Mouse (Mus musculus) stomach, postnatal 0 days (tissue): Measurements from ENCODE around the gene Vegfc. TPM values are rescaled to one million over a fixed set of nuclear protein-coding genes. Genes with fewer than 3 reads are reported as not detected.

Experiments
- ATAC-seq: fragments of 200-750 bp; cut with Nextera tagmentation; 2 replicates; pipeline ENCODE4 v1.8.0; 2017; ENCODE audit not compliant: low FRiP score, low TSS enrichment
- DNase-seq: peaks from one replicate; pipeline ENCODE4 v3.0.0-alpha.2; 2016; ENCODE audit warnings: low spot score
- H3K27ac ChIP-seq: fragments of 300-500 bp; sonication (generic); replicated peaks from 2 replicates; pipeline ENCODE4 v1.5.1; 2014; ENCODE audit warnings: mild to moderate bottlenecking, control low read depth
- H3K27me3 ChIP-seq: fragments of 300-500 bp; sonication (generic); 2 replicates; pipeline ENCODE4 v1.6.1; 2014; ENCODE audit warnings: low read length; ENCODE audit not compliant: control insufficient read depth, insufficient read depth
- H3K36me3 ChIP-seq: fragments of 300-500 bp; sonication (generic); 2 replicates; pipeline ENCODE4 v1.6.1; 2014; ENCODE audit warnings: low read length, mixed read lengths; ENCODE audit not compliant: control insufficient read depth, insufficient read depth
- H3K4me1 ChIP-seq: fragments of 300-500 bp; sonication (generic); replicated peaks from 2 replicates; pipeline ENCODE4 v1.6.1; 2014; ENCODE audit warnings: antibody characterized with exemption; ENCODE audit not compliant: control insufficient read depth, insufficient read depth
- H3K4me2 ChIP-seq: fragments of 300-500 bp; sonication (generic); replicated peaks from 2 replicates; pipeline ENCODE4 v1.6.1; 2014; ENCODE audit warnings: low read depth, mild to moderate bottlenecking, control low read depth, moderate library complexity
- H3K4me3 ChIP-seq: fragments of 300-500 bp; sonication (generic); 2 replicates; pipeline ENCODE4 v1.5.1; 2014; ENCODE audit warnings: low read depth, low read length, control low read depth
- H3K9ac ChIP-seq: fragments of 300-500 bp; sonication (generic); 2 replicates; pipeline ENCODE4 v1.6.1; 2014; ENCODE audit warnings: mild to moderate bottlenecking, low read length, control low read depth, mixed read lengths
- H3K9me3 ChIP-seq: fragments of 300-500 bp; sonication (generic); 2 replicates; pipeline ENCODE4 v1.6.1; 2016; ENCODE audit warnings: low read length; ENCODE audit not compliant: control insufficient read depth
- CTCF ChIP-seq: IDR thresholded peaks from 2 replicates; pipeline ENCODE4 v1.5.1; 2016; ENCODE audit warnings: antibody characterized with exemption, low read depth, mild to moderate bottlenecking, moderate library complexity
- EP300 ChIP-seq: optimal IDR thresholded peaks from 2 replicates; pipeline ENCODE3; 2016; ENCODE audit warnings: antibody characterized with exemption
- WGBS: fragments of 180-500 bp; shearing (Covaris S2); extraction: QIAGEN DNeasy Blood & Tissue Kit; methylation state at CpG from one replicate; pipeline ENCODE4 v1.1.7; 2014; 5-methylcytosine and 5-hydroxymethylcytosine counted together
- polyA plus RNA-seq: library from polyadenylated mRNA; unstranded; fragments of >200 nt; fragmentation: Nextera tagmentation; extraction: Ambion mirVana; gene quantifications from 2 replicates; pipeline ENCODE4 v1.2.1, GENCODE M21; 2015

The Vegfc gene
- polyA plus RNA-seq, 1 experiment from 2014 or later: 3.1 TPM

- ATAC-seq (no peak), DNase-seq (no peak)
- no peak overlapping the region for H3K27ac ChIP-seq
- no peaks in the 10 kb centered on the region for H3K27me3 ChIP-seq
- H3K4me3 ChIP-seq: no peak overlapping the region
- no peaks in the 10 kb centered on the region for H3K9me3 ChIP-seq
- WGBS: 64% methylated on average over 3 of the region's 3 CpGs
- no peaks in the 10 kb centered on the region for H3K4me1 ChIP-seq
- no peak overlapping the region for H3K9ac ChIP-seq
- no peaks in the 10 kb centered on the region for H3K36me3 ChIP-seq
- TF ChIP-seq CTCF: no peak
- TF ChIP-seq EP300: no peak
- no peak overlapping the region for H3K4me2 ChIP-seq
These were observed 44.5 kb downstream of the Vegfc start for GRCm38 (mm10) chr8:54121942-54122341.

- H3K27ac ChIP-seq: no peak overlapping the region
- 74% methylated on average over 1 of the region's 1 CpGs for WGBS
- DNase-seq (no peak), ATAC-seq (no peak)
- no peak overlapping the region for H3K4me2 ChIP-seq
- no peaks in the 10 kb centered on the region for H3K9me3 ChIP-seq
- H3K27me3 ChIP-seq: no peaks in the 10 kb centered on the region
- H3K4me1 ChIP-seq: no peaks in the 10 kb centered on the region
- TF ChIP-seq EP300 (no peak), CTCF (no peak)
- no peak overlapping the region for H3K4me3 ChIP-seq
- H3K9ac ChIP-seq: no peak overlapping the region
- no peaks in the 10 kb centered on the region for H3K36me3 ChIP-seq
These were observed 44.9 kb downstream of the Vegfc start for GRCm38 (mm10) chr8:54122345-54122744.

- no peak overlapping the region for H3K4me3 ChIP-seq
- ATAC-seq (no peak), DNase-seq (no peak)
- no peaks in the 10 kb centered on the region for H3K4me1 ChIP-seq
- H3K27ac ChIP-seq: no peak overlapping the region
- H3K9me3 ChIP-seq: no peaks in the 10 kb centered on the region
- H3K36me3 ChIP-seq: no peaks in the 10 kb centered on the region
- TF ChIP-seq CTCF: no peak
- TF ChIP-seq EP300: no peak
- no peaks in the 10 kb centered on the region for H3K27me3 ChIP-seq
- no peak overlapping the region for H3K9ac ChIP-seq
- WGBS: 87% methylated on average over 2 of the region's 2 CpGs
- H3K4me2 ChIP-seq: no peak overlapping the region
These were observed 53.2 kb downstream of the Vegfc start for GRCm38 (mm10) chr8:54130558-54130957.

- 56% methylated on average over 4 of the region's 4 CpGs for WGBS
These were observed 75.8 kb downstream of the Vegfc start for GRCm38 (mm10) chr8:54153240-54153639.

GRCm38 (mm10) chr8:54163505-54163904, 86.1 kb downstream of the Vegfc start:
- 0 out of 2 replicates have a peak, but pooled peaks cover 2% of the 10 kb centered on the region for H3K4me1 ChIP-seq
- H3K4me2 ChIP-seq: peak overlapping the region; percentile 34
- no peaks in the 10 kb centered on the region for H3K36me3 ChIP-seq
- WGBS: 20% methylated on average over 5 of the region's 5 CpGs
- no peak overlapping the region for H3K4me3 ChIP-seq
- no peak overlapping the region for H3K9ac ChIP-seq
- TF ChIP-seq CTCF (no peak), EP300 (no peak)
- no peak overlapping the region for H3K27ac ChIP-seq
- no peaks in the 10 kb centered on the region for H3K27me3 ChIP-seq
- DNase-seq (no peak), ATAC-seq (no peak)
- no peaks in the 10 kb centered on the region for H3K9me3 ChIP-seq

More at GRCm38 (mm10) chr8:54153240-54153639, 75.8 kb downstream of the Vegfc start:
- Histone ChIP-seq H3K9ac (no peak overlapping the region), H3K4me2 (no peak overlapping the region), H3K36me3 (no peaks in the 10 kb centered on the region), H3K4me1 (no peaks in the 10 kb centered on the region), H3K9me3 (no peaks in the 10 kb centered on the region), H3K27ac (no peak overlapping the region), H3K27me3 (no peaks in the 10 kb centered on the region), H3K4me3 (no peak overlapping the region)
- DNase-seq (peak; percentile 33), ATAC-seq (no peak)
- peak; percentile 68 for TF ChIP-seq CTCF
- TF ChIP-seq EP300: no peak

GRCm38 (mm10) chr8:54185336-54185735, 107.9 kb downstream of the Vegfc start:
- no peak overlapping the region for H3K4me2 ChIP-seq
- no peaks in the 10 kb centered on the region for H3K9me3 ChIP-seq
- no peaks in the 10 kb centered on the region for H3K27me3 ChIP-seq
- no peaks in the 10 kb centered on the region for H3K36me3 ChIP-seq
- ATAC-seq: no peak
- H3K4me1 ChIP-seq: no peaks in the 10 kb centered on the region
- H3K27ac ChIP-seq: no peak overlapping the region
- DNase-seq: no peak
- no peak overlapping the region for H3K9ac ChIP-seq
- no peak overlapping the region for H3K4me3 ChIP-seq
- TF ChIP-seq EP300: no peak
- TF ChIP-seq CTCF: no peak
- WGBS: 77% methylated on average over 2 of the region's 2 CpGs

GRCm38 (mm10) chr8:54185927-54186326, 108.5 kb downstream of the Vegfc start:
- TF ChIP-seq EP300 (no peak), CTCF (no peak)
- Histone ChIP-seq H3K4me3 (no peak overlapping the region), H3K9ac (no peak overlapping the region), H3K36me3 (no peaks in the 10 kb centered on the region), H3K9me3 (no peaks in the 10 kb centered on the region), H3K27me3 (no peaks in the 10 kb centered on the region), H3K27ac (no peak overlapping the region), H3K4me2 (no peak overlapping the region), H3K4me1 (no peaks in the 10 kb centered on the region)
- DNase-seq (no peak), ATAC-seq (no peak)
- WGBS: 89% methylated on average over 6 of the region's 6 CpGs
